Mouse (Mus musculus): ENCODE measurements around the gene Hyal2. TPM values are rescaled to one million over a fixed set of nuclear protein-coding genes. Genes with fewer than 3 reads are reported as not detected.

Gene Hyal2
- total RNA-seq, 1 experiment from 2014 or later = 0.93 TPM

Other genes with a start within 250 kb of the Hyal2 start
- 9.7 and 12.6 TPM in 2 replicates for gene Hemk1, start 229.6 kb upstream of the Hyal2 start, total RNA-seq (2017)
- 0.12 TPM in 1 of 2 replicates, not detected in the other for gene 6430571L13Rik, start 227.3 kb upstream of the Hyal2 start, total RNA-seq (2017)
- 0.49 and 0.58 TPM in 2 replicates for gene Cacna2d2, start 168.3 kb upstream of the Hyal2 start, total RNA-seq (2017)
- gene Tmem115, start 34.0 kb upstream of the Hyal2 start, total RNA-seq (2017) = 18.6 and 20.4 TPM in 2 replicates
- 9.2 and 11.7 TPM in 2 replicates for gene Cyb561d2, start 25.8 kb upstream of the Hyal2 start, total RNA-seq (2017)
- gene Nprl2, start 25.7 kb upstream of the Hyal2 start, total RNA-seq (2017) = 29.4 and 36.7 TPM in 2 replicates
- 0.86 TPM in 1 of 2 replicates, not detected in the other for gene Zmynd10, start 20.6 kb upstream of the Hyal2 start, total RNA-seq (2017)
- gene Rassf1, start 16.4 kb upstream of the Hyal2 start, total RNA-seq (2017) = 70.8 and 78.2 TPM in 2 replicates
- gene Tusc2, start 4.7 kb upstream of the Hyal2 start, total RNA-seq (2017) = 20.4 and 23.9 TPM in 2 replicates
- 2.6 and 2.8 TPM in 2 replicates for gene Hyal1, start 9.0 kb downstream of the Hyal2 start, total RNA-seq (2017)
- gene Naa80, start 10.9 kb downstream of the Hyal2 start, total RNA-seq (2017) = 8.0 and 8.7 TPM in 2 replicates
- 2.2 TPM in 1 of 2 replicates, not detected in the other for gene Hyal3, start 12.9 kb downstream of the Hyal2 start, total RNA-seq (2017)
- 11.2 and 20.1 TPM in 2 replicates for gene Ifrd2, start 19.7 kb downstream of the Hyal2 start, total RNA-seq (2017)
- 0.12 TPM in 2 replicates for gene Sema3b, start 41.3 kb downstream of the Hyal2 start, total RNA-seq (2017)
- 1,051 and 1,081 TPM in 2 replicates for gene Gnai2, start 67.4 kb downstream of the Hyal2 start, total RNA-seq (2017)
- gene Slc38a3, start 101.6 kb downstream of the Hyal2 start, total RNA-seq (2017) = not detected in 2 replicates
- gene Gnat1, start 111.8 kb downstream of the Hyal2 start, total RNA-seq (2017) = 1.7 TPM in 1 of 2 replicates, not detected in the other
- 0.12 and 0.35 TPM in 2 replicates for gene Sema3f, start 142.5 kb downstream of the Hyal2 start, total RNA-seq (2017)
- 662 and 675 TPM in 2 replicates for gene Rbm5, start 203.1 kb downstream of the Hyal2 start, total RNA-seq (2017)

All from neutrophil, adult 5-6 weeks (primary cell).